Mouse (Mus musculus): ENCODE results near the gene Trio.
A peak's percentile ranks its signal among the peaks of the same experiment; 100 is the strongest.
"Not testable (repeated sequence)": the region's sequence is repeated elsewhere in the genome, so short reads cannot be mapped to it uniquely, and the experiment has no call there.

Gene Trio

DNA sequence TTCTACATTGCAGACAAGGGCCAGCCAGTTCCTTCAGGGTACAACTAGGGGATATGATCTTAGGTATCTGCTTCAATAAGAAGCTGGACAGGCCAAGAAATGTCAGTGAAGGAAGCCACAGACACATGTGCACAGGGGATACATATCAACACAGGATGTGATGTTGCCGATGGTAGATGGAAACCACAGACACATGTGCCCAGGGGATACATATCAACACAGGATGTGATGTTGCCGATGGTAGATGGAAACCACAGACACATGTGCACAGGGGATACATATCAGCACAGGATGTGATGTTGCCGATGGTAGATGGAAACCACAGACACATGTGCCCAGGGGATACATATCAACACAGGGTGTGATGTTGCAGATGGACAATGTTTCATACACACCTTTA, 197.8 kb downstream of the Trio start:
- DNase-seq (ENCODE audit: low spot score) = not testable (repeated sequence)

DNA sequence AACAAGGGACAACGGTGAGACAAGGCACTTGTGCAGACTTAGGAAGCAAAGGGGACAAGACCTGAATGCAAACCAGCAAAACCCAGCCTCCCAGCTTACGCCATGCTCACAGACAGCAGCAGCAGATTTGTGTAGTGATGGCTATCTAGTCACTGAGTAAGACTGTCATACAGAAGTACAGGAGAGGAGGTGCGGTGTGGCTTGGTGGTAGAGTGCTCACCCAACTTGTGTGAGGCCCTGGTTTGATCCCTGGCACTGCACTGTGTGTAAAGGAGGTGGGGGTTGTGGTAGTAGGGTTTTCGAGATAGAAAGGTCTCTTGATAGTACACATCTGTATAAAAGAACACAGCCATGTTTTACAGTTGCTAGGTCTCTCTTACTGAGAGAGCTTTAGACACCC, 198.8 kb downstream of the Trio start:
- no peak for DNase-seq (ENCODE audit: low spot score)

DNA sequence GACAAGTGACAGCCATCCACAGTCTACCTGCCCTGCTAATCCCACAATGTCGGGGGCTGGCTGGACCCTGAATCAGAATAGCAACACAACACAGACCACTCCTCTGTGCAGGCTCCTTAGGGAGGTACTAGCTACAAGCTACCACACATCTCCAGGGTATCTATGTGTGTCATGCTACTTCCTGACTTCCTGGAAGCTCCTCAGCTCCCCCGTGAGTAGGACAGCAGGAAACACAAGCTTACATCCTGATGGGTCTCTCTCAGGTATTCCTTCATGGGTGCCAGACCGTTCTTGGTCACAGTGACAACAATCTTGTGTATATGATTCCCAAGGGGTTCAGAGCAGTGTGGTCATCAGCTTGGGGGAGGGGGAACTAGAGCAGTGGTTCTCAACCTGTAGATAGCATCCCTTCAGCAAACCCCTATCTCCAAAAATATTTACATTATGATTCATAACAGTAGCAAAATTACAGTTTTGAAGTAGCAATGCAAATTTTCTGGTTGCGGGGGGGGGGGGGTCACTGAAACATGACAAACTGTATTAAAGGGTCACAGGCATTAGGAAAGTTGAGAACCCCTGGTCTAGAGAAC, 199.5 kb downstream of the Trio start:
- DNase-seq (ENCODE audit: low spot score) = no peak

DNA sequence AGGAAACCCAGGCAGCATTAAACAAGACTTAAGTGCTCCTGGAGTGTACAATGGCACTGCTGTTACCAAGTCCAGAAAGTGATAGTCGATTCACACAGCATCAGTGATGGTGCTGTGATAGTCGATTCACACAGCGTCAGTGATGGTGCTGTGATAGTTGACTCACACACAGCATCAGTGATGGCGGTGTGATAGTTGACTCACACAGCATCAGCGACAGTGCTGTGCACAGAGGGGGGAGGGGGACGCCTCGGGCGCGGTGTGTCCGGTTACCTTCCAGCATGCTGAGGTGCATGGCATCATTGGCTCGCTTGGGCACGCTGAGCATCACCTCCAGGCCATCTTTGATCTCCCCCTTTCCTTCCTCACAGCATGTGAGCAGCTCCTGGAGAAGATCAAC, 200.3 kb downstream of the Trio start:
- DNase-seq (ENCODE audit: low spot score) = no peak

DNA sequence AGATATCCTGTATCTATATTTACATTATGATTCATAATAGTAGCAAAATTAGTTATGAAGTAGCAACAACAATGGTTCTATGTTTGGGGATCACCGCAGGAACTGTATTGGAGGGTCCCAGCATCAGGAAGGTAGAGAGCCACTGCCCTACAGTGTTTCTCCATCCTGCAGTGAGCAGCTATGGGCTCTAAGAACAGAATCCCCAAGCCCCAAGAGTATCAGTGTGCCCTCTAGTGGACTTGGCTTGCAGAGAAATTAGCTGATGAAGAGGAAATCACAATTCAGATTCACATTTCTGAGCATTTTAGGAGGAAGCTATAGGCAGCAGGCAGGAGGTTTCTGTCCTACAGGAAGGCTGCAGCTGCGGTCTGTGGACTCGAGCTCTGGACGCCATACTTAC, 202.1 kb downstream of the Trio start:
- peak; percentile 49 for DNase-seq (ENCODE audit: low spot score)

DNA sequence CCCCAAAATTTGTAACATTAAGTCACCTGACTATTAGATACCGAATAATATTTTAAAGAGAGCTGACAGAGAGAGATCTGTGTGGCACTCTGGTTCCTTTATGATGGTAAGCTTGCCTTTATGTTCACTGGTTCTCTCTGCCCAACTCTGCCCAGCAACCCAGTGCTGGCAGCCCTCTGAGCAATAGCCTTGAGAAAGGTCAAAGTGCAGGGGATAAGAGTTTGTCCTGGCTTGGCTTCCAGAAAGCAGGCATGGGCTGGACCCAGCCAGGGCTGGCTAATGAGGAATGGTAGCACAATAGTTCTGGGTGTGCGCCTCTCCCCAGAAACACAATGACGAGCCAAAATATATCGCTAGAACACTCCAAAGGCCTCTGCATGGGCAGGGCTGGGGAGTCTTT, 203.2 kb downstream of the Trio start:
- no peak for DNase-seq (ENCODE audit: low spot score)

DNA sequence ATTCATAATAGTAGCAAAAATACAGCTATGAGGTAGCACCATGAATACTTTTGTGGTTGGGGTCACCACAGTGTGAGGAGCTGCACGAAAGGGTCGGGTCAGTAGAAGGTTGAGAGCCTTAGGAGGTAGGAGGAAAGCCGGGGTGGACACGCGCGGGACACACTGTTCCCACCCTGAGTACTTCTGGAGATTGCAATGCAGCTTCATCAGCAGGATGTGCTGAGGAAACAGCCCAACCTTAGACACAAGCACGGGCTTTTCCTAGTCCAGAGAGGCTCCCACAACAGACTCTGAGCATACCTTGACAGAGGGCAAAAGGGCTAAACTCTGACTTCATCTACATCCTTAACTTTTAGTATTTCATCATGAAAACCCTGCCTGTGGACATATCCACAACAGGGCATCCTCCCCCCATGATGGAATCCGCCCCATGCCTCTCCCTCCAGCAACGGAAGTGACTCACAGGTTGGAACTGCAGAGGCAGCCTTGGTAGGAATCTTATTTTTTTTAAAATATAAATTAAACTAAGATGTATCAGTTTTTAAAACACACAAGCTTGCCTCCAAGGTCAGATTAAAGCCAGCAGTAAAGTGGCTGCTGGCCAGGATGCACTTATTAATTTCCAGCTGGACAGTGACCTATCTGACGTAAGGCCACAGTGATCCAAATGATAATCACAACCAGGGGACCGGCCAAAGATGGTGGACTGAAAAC, 203.8 kb downstream of the Trio start:
- DNase-seq (ENCODE audit: low spot score) = no peak

DNA sequence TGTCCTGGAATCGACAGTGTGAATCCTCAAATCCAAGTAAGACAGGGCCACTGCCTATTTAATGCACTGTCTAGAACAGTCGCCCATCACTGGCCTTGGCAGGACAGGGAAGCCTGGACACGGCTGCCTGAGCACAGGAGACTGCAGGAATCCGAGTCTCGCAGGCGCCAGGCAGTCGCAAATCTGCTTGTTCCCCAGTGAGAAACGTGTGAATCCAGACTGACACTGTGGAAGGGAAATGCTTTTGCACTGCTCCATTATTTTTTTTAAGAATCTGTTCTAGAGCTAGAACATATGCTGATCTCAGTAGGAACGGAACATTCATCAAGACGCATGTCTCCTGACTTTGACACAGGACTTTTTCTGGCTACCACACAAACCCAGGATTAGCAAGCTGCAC, 208.6 kb downstream of the Trio start:
- no peak for DNase-seq (ENCODE audit: low spot score)

DNA sequence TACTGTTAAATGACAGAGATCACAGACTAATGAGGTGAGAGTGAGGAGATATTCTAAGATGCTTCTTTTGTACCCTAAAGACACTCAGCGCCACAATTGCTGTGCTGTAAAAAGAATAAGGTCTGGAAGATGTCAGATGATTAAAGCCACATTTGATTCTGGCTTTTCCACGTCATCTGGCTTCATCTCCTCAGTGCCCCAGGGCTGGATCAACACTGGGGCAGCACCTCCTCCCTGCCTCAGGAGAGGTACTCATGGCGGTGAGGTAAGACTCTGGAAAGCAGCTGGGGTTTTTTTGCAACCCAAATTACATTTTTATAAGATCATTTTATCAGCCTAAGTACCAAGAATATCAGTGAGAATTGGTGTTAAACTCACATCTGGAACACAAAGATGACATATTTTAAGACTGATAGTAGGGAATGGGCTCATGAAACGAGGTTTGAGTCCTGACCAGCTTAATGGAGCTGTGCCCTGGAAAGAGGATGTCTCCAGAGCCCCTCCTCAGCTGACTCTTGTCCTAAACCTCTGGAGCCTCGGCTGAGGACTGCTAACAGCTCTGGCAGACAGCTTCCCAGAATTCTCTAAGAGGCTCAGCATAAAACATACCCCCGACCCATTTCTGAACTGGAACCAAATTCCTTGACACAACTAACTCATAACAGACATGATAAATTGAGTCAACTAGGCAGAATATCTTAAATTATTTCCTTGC, 210.8 kb downstream of the Trio start:
- DNase-seq (ENCODE audit: low spot score) = no peak

DNA sequence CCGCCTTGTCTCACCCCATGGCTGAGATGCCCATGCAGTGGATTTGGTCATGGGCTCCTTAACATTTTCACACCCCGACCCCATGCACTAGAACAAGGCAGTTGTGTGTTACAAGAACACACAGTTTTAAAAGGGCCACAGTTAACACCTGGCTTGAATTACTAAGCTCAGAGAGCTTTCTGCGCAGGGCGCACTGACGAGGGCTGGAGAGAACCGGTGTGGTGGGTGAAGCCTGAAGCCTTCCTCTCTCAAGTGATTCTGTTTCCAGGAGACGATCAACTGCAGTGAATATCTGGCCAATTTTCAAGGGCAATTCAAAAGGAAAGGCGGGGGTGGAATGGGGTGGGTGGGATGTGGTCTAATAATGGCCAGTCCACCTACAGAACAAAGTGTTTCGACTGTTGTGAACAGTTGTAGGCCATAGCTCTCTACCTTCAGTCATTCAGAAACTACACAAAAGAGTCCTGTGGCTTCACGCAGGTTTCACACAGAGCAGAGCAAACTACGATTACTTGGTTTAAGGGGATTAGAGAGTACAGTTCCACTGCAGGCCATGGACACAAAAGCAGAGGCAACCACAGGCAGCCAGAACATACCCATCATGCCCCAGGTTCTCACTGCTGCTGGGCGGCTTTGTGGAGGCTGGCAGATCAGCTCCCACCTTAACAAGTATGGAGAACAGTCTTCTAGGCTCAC, 214.7 kb downstream of the Trio start:
- no peak for DNase-seq (ENCODE audit: low spot score)

DNA sequence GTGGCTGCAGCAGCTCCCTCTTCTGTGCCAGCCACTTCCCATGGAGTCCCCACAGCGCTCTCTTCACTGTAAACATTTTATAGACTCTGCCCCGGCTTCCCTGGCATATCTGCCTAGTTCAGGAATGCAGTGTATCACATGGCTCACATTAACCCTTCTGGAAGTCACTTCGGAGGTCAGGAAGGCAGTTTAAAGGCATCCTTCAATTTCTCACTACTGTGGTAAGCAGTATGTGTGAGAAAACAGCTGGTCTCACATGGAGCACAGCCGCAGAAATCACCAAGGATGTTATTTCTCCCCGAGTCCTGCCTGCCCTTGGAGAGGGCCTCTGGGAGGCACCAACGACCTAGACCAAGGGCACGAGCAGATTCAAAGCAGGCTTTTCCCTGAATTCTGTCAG, 215.4 kb downstream of the Trio start:
- DNase-seq (ENCODE audit: low spot score) = no peak

DNA sequence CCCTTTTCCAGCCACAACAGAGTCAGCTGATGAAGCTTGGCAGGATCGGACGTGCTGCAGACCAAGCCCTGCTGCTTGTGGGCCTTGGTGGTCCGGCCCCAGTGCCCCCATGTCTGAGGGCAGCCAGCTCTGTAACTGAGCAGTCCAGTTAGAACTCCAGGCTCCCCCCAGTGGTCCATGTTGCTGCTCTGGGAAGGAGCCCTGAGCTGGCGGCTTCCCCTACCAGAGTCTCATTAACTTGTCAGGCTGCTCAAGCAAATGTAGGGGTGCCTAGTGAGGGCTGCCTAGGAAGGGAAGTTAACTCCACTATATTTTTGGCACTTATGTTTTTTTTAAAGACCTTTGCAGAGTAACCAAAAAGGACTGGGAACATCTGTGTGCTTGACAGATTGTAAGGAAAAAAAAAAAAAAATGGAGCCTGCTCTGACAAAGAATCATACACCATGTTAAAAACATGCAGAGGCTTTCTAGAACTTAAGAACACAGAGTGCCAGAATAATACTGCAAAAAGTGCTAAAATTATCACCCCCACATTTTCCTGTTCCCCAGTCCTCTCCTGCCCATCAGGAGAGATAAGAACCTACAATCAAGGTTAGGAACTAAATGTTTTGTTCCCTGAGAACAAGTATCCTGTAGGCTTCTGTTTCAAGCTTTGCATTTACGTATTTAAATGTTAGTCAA, 216.9 kb downstream of the Trio start:
- DNase-seq (ENCODE audit: low spot score) = no peak

DNA sequence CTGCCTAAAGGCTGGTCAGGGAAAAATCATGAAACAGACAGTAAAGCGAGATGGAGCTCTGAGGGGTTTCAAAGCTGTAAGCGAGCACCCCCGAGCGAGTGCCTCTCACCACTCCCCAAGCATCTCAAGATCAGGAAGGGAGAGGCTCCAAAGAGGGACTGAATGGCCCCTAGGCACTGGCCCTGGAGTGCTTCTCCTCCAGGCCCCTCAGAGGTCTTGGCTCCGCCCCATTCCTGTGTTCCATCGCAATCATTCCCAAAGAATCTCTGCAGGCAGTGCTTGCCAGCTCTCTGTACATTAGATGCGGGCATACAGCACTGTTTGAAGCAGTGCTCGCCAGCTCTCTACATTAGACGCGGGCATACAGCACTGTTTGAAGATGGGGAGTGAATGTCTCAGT, 219.4 kb downstream of the Trio start:
- no peak for DNase-seq (ENCODE audit: low spot score)

DNA sequence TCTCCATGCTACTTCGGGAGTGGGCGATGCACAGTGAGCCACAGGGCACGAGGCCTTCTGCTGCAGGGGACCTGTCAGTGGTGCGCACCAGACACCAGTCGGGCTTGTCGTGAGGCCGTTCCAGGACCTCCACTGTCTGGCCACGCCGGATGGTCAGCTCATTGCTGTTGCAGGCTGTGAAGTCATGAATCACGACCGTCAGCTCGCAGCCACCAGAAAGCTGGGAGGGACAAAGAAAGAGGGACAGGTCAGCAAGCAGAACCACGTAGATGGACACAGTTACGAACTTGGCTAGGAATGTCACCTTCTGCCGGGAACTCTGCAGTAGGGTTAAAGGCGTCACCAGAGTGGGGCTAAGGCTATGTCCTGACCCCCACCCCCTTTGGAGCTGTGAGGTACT, 220.0 kb downstream of the Trio start:
- no peak for DNase-seq (ENCODE audit: low spot score)

DNA sequence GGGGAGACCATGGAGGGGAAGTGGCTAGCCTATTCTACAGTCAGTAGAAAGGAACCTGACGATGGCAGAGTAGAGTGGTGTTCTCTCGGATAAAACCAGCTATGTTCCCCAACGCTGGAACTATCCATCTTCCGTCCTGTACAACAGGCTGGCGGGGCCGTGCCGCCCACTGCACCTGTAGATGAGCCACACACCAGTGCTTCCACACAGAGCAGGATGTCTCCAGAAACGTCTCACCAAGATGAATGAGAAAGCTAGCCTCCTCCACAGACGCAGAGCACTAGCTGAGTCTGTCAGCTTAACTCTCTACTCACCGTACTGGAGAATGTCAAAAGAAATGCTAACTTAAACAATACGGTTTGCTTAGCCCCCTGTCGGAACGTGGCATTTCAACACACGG, 221.2 kb downstream of the Trio start:
- no peak for DNase-seq (ENCODE audit: low spot score)

DNA sequence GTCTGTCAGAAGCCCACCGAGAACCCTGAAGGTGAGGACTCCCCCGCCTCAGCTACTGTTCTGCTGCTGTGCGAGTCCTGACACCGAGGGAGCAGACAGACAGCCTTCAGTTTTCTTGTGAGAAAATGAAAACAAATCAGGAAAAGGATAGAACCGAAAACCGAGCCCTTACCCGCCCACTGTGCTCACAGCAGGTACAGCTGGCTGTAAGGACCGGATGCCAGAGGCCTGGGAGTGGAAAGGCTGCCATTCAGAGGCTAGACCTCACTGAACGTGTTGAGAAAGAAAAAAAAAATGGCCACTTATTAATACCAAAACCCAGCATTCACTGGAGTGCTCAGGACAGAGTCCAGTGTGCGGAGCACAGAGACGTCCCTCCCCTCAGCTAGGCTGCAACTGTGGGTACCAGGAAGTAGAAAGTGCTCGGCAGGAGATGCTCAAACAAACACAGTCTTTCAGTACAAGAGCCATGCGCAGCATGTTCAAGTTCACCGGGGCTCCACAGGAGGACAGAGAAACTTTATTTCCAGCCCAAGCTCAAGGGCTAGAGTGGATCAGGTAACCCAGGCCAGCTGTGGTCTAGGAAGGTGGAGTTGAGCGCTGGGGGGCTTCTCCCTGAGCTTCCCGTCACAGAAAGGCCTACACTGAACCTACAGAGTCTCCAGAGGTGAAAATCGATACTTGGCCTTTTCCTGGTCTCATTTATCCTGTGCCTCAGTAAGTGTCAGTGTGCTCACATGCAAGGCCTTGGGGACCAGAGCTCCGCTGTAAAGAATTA, 221.9 kb downstream of the Trio start:
- DNase-seq (ENCODE audit: low spot score) = no peak

DNA sequence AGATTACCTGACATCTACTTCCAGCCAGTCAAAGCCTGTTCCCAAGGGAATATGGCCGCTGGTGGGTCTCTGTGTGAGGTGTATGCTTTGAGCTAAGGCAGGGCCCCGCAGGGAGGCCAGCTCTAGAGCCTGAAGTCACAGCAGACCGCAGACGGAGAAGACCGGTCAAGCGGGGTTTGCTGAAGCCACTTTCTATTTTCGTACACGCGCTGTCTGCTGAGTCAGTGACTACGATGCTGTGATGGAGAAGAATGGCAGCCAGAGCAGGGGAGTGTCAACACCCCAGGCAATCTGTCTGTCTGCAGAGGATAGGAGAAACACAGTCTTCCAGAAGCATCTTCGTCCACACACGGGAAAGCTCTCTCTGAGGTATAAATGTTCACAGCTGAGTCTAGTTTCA, 223.4 kb downstream of the Trio start:
- DNase-seq (ENCODE audit: low spot score) = no peak

DNA sequence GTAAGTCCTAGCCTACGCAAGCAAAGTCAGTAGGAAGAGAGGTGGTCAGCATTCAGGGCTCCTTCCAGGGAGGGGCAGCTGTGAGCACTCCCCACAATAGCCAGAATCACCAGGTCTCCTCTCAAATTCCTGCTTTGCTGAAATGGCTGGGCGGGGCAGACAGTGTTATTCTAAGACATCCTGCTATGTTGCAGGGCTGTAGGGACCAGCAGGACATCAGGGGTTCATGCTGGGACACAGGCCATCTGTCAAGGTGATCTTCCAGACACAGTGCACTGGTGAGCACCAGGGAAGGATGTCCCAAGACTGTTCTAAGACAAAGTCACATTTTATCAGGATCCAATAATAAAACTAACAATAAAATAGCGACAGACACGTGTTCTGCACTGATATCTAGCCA, 224.5 kb downstream of the Trio start:
- DNase-seq (ENCODE audit: low spot score) = no peak

DNA sequence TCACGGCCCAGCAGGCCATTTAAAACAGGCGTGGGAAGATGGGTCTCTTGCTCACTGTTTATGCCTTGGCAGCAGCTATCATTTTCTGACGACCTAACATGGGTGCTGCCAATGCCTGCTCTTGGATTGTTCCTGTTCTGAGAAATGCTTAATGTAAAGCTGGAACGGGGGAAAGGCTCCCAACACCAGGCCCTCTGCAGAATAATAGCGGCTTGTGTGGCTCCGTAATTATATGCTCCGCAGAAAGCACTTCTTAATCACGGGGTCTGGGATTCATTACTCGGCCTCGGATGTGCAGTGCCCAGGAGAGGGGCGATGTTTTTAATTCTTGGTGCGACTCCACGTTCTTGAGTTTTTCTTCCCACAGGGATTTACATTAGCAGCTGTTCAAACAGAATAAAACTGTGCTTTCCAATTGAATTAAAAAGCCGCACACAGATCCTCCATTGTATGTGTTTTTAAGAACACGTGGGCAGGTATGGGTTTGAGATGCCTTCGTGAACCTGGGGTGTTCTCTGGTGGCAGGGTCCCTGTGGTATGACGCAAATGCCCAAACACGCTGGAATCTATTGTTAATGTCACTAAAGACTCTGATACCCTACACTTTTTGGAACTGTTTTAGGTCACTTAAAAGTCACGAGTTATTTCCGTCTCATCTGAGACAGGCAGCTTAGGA, 228.0 kb downstream of the Trio start:
- no peak for DNase-seq (ENCODE audit: low spot score)

DNA sequence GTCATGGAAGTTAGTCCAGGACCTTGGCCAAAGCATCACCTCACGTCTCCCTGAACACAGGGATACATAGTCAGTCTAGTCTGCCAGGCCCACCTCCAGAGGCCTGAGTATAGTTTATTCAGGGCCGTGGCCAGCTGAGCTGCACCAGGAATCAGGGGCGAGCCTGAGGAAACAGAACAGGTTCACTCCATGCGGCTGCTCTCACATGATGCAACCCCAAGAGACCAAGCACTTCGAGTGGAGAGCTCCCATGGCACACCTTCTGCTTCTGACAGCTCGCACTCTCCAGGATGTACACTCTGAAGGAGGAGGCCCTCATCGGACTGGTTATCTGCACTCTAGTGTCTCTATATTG, 228.8 kb downstream of the Trio start:
- no peak for DNase-seq (ENCODE audit: low spot score)
